Mouse (Mus musculus) heart, postnatal 0 days (tissue): ENCODE measurements at regions not wholly inside any gene's neighbourhood (a gene's known extent, or its start where the extent isn't known, plus 50 kb on each side); places are given as distances from the start of the nearest gene placed in this dataset.

Experiments used
- CTCF ChIP-seq: IDR thresholded peaks from 2 replicates; pipeline ENCODE4 v1.5.1; 2016; ENCODE audit warnings: antibody characterized with exemption, control low read depth, low read depth
- EP300 ChIP-seq: IDR thresholded peaks from 2 replicates; pipeline ENCODE4 v1.6.1; 2016; ENCODE audit warnings: antibody characterized with exemption, low read depth

GRCm38 (mm10) chr2:146626531-146626930, 114.4 kb upstream of the Ralgapa2 start:
- no peak for TF ChIP-seq CTCF
- no peak for TF ChIP-seq EP300
